Mouse (Mus musculus) brain, adult 2 months (tissue): Measurements from ENCODE around the gene Pih1d1.

Experiments used
- DNase-seq: peaks from one replicate; pipeline ENCODE4 v3.0.0; 2011; ENCODE audit warnings: low read depth, low spot score

The Pih1d1 gene

GRCm38 (mm10) chr7:45192585-45193310 is 38.6 kb downstream of the Pih1d1 start:
- DNase-seq, result no peak

GRCm38 (mm10) chr7:45193406-45193805 is 39.3 kb downstream of the Pih1d1 start:
- DNase-seq, result peak; percentile 67

GRCm38 (mm10) chr7:45193871-45194785 is 40.0 kb downstream of the Pih1d1 start:
- DNase-seq, result peak; percentile 91

GRCm38 (mm10) chr7:45195341-45196175 is 41.5 kb downstream of the Pih1d1 start:
- DNase-seq, result peak; percentile 47

GRCm38 (mm10) chr7:45196176-45196535 is 42.1 kb downstream of the Pih1d1 start:
- DNase-seq, result no peak

- DNase-seq, result peak; percentile 74
These were observed 42.9 kb downstream of the Pih1d1 start for GRCm38 (mm10) chr7:45196994-45197393.

GRCm38 (mm10) chr7:45198435-45198834 is 44.3 kb downstream of the Pih1d1 start:
- peak; percentile 96 for DNase-seq

- peak; percentile 79 for DNase-seq
These were observed 44.9 kb downstream of the Pih1d1 start for GRCm38 (mm10) chr7:45198961-45199360.

GRCm38 (mm10) chr7:45202654-45203053 is 48.6 kb downstream of the Pih1d1 start:
- DNase-seq, result peak; percentile 86

- DNase-seq, result peak; percentile 99
These were observed 50.5 kb downstream of the Pih1d1 start, which contains the start of gene Ccdc155 for GRCm38 (mm10) chr7:45204380-45205143. TSS of gene Ccdc155 (minus strand) at chr7:45204892.

- DNase-seq, result no peak
These were observed 54.2 kb downstream of the Pih1d1 start for GRCm38 (mm10) chr7:45208260-45208659.
